Mouse (Mus musculus) kidney, adult 11 months (tissue): Measurements from ENCODE around the gene Cd83.

Experiments used
- DNase-seq: peaks from one replicate; pipeline ENCODE4 v3.0.0; 2022

Cd83 gene

DNA sequence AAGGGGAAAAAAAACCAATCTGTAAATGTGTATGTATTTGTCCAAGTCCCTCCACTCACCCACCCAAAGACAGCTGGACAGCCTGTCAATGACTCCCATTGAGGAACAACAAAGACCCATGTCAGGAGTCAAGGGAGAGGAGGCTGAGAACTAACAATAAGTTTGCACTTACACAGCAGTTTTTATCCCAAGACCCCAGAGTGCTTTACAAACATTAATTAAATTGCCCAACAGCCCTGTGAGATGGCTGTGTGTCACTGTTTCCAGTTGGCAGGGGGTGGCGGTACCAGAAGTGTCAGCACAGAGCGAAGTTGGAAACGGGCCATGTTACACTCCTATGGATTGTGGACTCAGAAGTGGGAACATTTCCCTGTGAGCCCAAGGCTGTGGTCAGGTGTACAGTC, 22.7 kb downstream of the Cd83 start:
- no peak for DNase-seq

- DNase-seq: no peak
Measured at GRCm38 (mm10) chr13:43810621-43811020, 26.0 kb downstream of the Cd83 start.

- no peak for DNase-seq
Measured at GRCm38 (mm10) chr13:43811835-43812234, 27.3 kb downstream of the Cd83 start.

DNA sequence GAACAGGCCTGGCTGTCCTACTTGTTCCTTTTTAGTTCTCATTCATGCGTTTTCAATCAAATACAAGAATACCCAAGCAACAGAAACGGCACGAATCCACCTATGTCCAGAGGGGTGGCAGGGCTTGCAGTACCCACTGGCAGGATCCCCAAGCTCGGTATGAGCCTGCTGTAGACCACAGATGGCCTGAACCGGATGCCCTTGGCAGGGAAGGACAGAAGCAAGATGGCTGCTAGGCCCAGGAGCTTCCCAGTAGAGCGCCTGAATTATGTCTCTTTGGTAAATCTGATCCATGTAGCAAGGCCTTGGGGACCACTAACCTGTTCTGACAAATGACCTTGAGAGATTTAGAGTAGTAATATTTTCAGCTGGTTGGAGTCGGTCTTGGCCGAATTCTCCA, 28.9 kb downstream of the Cd83 start:
- no peak for DNase-seq

GRCm38 (mm10) chr13:43817461-43817860, 32.9 kb downstream of the Cd83 start:
- no peak for DNase-seq

DNA sequence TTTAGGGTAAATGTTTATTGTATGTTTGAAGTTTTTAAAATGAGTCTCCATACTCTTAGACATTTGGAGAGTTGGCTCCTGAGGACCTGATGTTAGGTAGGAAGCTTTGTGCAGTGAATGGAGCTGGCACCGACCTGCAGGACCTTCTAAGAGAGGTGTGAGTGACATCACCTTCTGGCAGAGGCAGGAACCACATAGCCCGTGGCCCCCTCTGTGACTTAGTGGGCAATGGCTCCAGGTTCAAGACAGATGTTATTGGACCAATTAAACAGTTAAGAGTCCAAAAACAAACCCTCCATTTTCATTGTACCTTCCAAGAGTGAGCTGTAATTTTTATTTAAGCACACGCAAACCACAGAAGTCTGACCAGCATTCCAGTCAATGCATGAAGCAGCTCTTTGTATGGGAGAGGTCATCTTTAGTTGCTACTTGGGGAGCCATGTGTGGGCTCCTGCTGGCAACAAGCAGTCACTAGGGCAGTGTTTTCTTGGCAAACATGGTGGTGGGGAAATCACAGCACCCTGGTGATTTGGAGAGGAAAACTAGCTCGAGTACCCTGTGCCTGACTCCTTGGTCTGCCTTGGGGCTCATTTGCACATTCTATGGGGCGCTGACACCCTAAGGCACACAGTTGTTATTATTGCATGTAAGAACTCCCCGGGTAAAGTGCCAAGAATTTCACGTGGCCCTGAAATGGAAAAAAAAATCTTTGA, 33.9 kb downstream of the Cd83 start:
- DNase-seq: peak; percentile 17

DNA sequence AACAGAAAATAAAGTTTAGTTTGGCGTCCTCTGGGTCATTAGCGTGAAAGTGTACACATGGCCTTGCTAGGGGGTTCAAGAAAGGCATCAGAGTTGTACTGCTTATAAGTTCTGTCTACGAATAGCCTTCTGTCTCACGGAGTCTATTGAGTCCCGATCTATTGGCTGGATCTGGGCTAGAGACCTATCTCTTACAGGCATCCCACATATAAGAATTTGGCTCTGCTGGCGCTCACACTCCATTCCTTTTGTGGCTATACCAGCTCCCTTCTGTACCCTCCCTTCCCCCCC, 34.4 kb downstream of the Cd83 start:
- no peak for DNase-seq

DNA sequence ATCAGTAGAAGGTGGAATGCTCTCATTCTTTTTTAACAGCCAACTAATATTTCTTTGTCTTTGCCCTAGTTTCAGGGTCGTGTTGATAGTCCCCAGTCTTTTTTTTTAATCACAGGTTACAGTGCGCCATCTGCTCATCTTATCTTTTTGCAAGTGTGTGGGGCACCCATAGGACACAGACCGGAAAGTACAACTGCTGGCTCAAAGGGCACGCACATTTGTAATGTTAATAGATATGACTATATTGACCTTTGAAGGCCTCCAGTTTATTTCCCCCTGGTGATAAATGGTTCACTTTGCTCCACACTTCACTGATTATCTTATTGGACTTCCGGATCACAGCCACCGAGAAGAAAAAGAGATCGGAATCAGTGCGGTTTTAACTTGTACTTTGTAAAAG, 35.5 kb downstream of the Cd83 start:
- DNase-seq: no peak

GRCm38 (mm10) chr13:43822306-43822705, 37.7 kb downstream of the Cd83 start:
- no peak for DNase-seq

DNA sequence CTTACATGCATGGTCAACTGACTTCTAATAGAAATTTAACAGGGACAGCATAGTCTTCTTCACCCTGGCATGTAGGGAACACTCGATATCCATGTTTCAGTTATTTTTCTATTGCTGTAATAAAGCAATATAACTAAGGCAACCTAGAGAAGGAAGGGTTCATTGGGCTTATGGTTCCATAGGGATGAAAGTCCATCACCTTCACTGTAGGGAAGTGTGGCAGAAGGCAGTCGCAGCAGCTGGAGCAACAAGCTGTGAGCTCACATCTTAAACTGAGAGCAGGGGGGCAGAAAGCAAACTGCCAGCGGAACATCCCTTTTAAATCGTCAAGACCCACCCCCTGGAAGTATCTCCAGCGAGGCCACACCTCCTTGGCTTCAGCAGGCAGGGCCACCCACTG, 44.1 kb downstream of the Cd83 start:
- no peak for DNase-seq

- DNase-seq: peak; percentile 11
Measured at GRCm38 (mm10) chr13:43830892-43831673, 46.5 kb downstream of the Cd83 start.

DNA sequence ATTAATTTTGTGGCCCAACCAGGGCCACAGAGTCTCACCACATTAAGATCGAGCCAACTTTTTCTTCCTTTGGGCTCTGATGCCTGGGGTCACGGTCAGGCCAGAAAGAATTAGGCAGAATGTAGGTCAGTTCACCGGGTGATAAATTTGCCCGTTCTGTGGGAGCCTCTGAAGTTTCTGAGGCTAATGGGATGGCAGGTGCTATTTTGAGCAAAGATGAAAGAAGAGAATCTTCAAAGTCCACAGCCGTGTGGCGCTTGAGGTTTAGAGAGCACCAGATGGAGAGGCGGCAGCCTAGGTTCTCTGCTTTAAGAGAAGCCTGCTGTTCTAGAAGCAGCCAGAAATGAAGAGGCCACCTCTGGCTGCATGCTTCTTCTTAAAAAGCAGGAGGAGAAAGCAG, 48.2 kb downstream of the Cd83 start:
- no peak for DNase-seq

GRCm38 (mm10) chr13:43836376-43836775, 51.8 kb downstream of the Cd83 start:
- no peak for DNase-seq

DNA sequence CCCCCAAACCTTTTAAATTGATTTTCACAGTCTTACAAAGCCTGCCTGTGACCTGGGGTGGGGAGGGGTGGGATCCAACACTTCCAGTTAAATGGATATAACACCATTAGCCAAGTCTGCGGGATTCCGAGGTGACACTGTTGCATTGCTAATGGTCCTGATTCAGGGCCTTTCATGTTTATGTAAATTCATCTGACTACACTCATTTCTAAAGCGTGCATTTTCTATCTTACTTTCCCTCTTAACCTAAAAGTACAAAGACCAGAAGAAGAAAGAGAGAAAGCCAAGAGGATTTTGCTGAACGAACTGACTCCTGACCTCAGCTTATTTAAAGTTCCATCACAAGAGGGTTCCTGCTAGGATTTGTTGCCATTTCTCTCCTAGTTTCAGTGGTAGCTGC, 53.2 kb downstream of the Cd83 start:
- DNase-seq: no peak

- no peak for DNase-seq
Measured at GRCm38 (mm10) chr13:43845151-43845550, 60.6 kb downstream of the Cd83 start.

GRCm38 (mm10) chr13:43847186-43847585, 62.6 kb downstream of the Cd83 start:
- no peak for DNase-seq

GRCm38 (mm10) chr13:43849816-43850215, 65.2 kb downstream of the Cd83 start:
- DNase-seq: no peak

DNA sequence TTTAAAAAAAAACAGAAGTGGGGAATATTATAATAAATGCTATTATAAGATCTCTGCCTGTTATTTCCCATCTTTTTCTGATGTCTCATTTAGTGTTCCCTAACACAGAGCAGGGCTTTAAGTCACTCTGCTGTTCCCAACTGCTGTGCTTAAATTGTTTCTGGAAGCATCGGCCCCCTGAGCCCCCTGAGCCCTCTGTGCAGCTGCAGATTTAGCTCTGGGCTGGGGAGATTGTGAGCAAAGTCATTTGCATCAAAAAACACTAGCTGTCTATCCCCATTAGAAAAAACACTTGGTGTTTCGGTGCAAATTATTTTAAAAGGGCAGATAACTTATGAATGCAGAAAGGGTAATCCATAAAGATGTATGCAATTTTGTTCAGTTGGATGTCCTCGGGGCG, 66.5 kb downstream of the Cd83 start:
- no peak for DNase-seq
